Mouse (Mus musculus): ENCODE measurements around the gene Coq7. TPM values are rescaled to one million over a fixed set of nuclear protein-coding genes. Genes with fewer than 3 reads are reported as not detected.
A peak's percentile ranks its signal among the peaks of the same experiment; 100 is the strongest.

Gene Coq7
- polyA plus RNA-seq, 1 experiment from 2014 or later = 116 TPM

- Histone ChIP-seq H3K27me3 (replicated peaks; ENCODE audit: control insufficient read depth, insufficient read depth, low read length) (no peaks in the 10 kb centered on the region), H3K36me3 (ENCODE audit: control insufficient read depth, insufficient read depth, low read length) (no peaks in the 10 kb centered on the region), H3K9me3 (ENCODE audit: control insufficient read depth, low read length) (peaks cover 6% of the 10 kb centered on the region; the same call in 1 of the 2 replicates), H3K9ac (ENCODE audit: low read depth, low read length) (no peak overlapping the region), H3K4me2 (ENCODE audit: low read length) (no peak overlapping the region), H3K27ac (ENCODE audit: low read depth, low read length) (no peak overlapping the region), H3K4me1 (ENCODE audit: control insufficient read depth, insufficient read depth, low read depth, low read length) (no peaks in the 10 kb centered on the region), H3K4me3 (ENCODE audit: low read length) (no peak overlapping the region)
- ATAC-seq = no peak
- 70% methylated on average over 3 of the region's 3 CpGs for WGBS
These were observed 54.3 kb downstream of the Coq7 start for GRCm38 (mm10) chr7:118478835-118479312.

DNA sequence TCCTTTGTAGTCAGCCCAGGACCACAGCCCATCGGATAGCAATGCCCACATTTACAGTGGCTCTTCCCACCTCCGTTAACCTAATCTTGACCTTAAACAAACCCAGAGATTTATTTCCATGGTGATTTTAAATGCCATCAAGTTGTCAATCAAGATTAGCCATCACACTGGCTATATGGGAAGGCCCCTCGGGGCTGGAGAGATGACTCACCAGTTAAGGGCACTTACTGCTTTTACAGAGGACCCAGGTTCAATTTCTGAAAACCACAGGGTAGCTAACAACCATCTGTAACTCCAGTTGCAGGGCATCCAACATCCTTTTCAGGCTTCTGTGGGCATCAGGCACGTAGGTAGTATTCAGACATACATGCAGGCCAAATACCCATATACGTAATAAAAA lies 56.7 kb downstream of the Coq7 start:
- H3K9ac ChIP-seq (ENCODE audit: low read depth, low read length) = no peak overlapping the region
- no peak overlapping the region for H3K4me3 ChIP-seq (ENCODE audit: low read length)
- peaks cover 6% of the 10 kb centered on the region; the same call in 1 of the 2 replicates for H3K9me3 ChIP-seq (ENCODE audit: control insufficient read depth, low read length)
- H3K4me2 ChIP-seq (ENCODE audit: low read length) = no peak overlapping the region
- ATAC-seq = no peak
- H3K27me3 ChIP-seq (replicated peaks; ENCODE audit: control insufficient read depth, insufficient read depth, low read length) = no peaks in the 10 kb centered on the region
- no peaks in the 10 kb centered on the region for H3K4me1 ChIP-seq (ENCODE audit: control insufficient read depth, insufficient read depth, low read depth, low read length)
- H3K36me3 ChIP-seq (ENCODE audit: control insufficient read depth, insufficient read depth, low read length) = no peaks in the 10 kb centered on the region
- no peak overlapping the region for H3K27ac ChIP-seq (ENCODE audit: low read depth, low read length)
- 82% methylated on average over 5 of the region's 5 CpGs for WGBS

DNA sequence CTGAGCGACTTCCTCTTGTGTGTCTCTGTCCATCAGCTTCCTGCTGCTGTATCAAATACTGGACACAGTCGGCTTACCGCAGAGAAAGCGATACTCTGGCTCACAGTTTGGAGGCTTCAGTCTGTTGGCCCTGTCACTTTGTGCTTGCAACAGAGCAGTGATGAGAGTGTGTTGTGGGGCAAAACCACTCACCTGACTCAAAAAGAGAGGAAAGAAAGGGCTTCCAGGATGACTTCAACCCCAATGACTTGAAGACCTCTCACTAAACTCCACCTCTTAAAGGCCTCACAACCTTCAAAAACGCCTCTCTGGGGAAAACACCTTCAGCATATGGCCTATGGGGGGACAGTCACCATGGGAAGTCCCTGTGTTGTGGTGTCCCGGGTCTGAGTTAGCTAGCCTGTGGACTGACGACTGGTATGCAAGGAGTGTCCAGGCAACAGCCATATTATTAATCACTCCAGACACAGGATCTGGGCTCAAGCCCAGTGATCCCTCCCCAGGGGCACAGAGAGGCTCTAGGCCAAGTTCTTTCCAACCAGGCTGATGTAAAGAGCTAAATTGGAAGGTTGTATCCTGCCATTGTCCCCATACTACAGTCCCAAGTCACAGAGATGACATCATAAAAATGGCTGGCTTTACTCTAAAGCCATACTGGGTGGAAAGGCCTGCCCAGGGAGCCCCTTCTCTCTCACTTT lies 58.0 kb downstream of the Coq7 start:
- peaks cover 6% of the 10 kb centered on the region; the same call in 1 of the 2 replicates for H3K9me3 ChIP-seq (ENCODE audit: control insufficient read depth, low read length)
- no peaks in the 10 kb centered on the region for H3K36me3 ChIP-seq (ENCODE audit: control insufficient read depth, insufficient read depth, low read length)
- no peak overlapping the region for H3K4me2 ChIP-seq (ENCODE audit: low read length)
- WGBS = 86% methylated on average over 7 of the region's 7 CpGs
- no peak overlapping the region for H3K9ac ChIP-seq (ENCODE audit: low read depth, low read length)
- H3K27me3 ChIP-seq (replicated peaks; ENCODE audit: control insufficient read depth, insufficient read depth, low read length) = no peaks in the 10 kb centered on the region
- H3K4me1 ChIP-seq (ENCODE audit: control insufficient read depth, insufficient read depth, low read depth, low read length) = no peaks in the 10 kb centered on the region
- ATAC-seq = no peak
- H3K27ac ChIP-seq (ENCODE audit: low read depth, low read length) = no peak overlapping the region
- H3K4me3 ChIP-seq (ENCODE audit: low read length) = no peak overlapping the region

DNA sequence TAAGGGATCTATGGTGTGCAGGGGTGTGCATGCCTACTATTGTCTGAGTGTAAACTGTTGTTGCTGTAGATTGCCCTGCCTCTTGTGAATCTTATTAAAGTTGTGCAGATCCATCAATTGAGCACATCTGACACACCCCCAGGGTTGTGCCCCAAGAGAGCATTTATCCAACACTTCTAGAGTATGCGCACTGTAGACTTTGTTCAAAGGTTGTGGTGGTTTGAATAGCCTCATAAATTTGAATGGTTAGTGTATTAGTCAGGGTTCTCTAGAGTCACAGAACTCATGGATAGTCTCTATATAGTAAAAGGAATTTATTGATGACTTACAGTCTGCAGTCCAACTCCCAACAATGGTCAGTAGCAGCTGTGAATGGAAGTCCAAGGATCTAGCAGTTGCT lies 60.3 kb downstream of the Coq7 start:
- Histone ChIP-seq H3K9me3 (ENCODE audit: control insufficient read depth, low read length) (peaks cover 6% of the 10 kb centered on the region; the same call in 1 of the 2 replicates), H3K27ac (ENCODE audit: low read depth, low read length) (no peak overlapping the region), H3K4me3 (ENCODE audit: low read length) (no peak overlapping the region), H3K27me3 (replicated peaks; ENCODE audit: control insufficient read depth, insufficient read depth, low read length) (no peaks in the 10 kb centered on the region), H3K36me3 (ENCODE audit: control insufficient read depth, insufficient read depth, low read length) (no peaks in the 10 kb centered on the region), H3K4me1 (ENCODE audit: control insufficient read depth, insufficient read depth, low read depth, low read length) (no peaks in the 10 kb centered on the region), H3K9ac (ENCODE audit: low read depth, low read length) (no peak overlapping the region), H3K4me2 (ENCODE audit: low read length) (no peak overlapping the region)
- ATAC-seq = no peak
- 78% methylated on average over 1 of the region's 1 CpGs for WGBS

DNA sequence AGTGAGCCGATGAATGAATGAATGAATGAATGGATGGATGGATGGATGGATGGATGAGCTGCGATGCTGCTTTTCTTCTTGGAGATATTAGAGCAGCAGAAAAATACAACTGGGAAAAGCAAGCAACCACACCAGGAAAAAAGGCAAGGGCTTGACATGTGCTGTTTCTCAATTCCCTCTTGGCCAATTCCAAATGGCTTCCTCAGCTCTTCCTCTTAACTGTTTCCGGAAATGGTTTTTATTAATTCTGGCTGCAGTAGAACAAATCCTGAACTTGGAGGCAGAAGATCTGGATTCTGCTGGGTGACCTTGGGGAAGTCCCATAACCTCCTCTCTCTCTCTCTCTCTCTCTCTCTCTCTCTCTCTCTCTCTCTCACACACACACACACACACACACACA lies 65.1 kb downstream of the Coq7 start:
- no peak overlapping the region for H3K4me2 ChIP-seq (ENCODE audit: low read length)
- H3K27me3 ChIP-seq (replicated peaks; ENCODE audit: control insufficient read depth, insufficient read depth, low read length) = no peaks in the 10 kb centered on the region
- 87% methylated on average over 3 of the region's 3 CpGs for WGBS
- H3K27ac ChIP-seq (ENCODE audit: low read depth, low read length) = no peak overlapping the region
- H3K9ac ChIP-seq (ENCODE audit: low read depth, low read length) = no peak overlapping the region
- no peaks in the 10 kb centered on the region; the same call in 1 of the 2 replicates for H3K9me3 ChIP-seq (ENCODE audit: control insufficient read depth, low read length)
- no peaks in the 10 kb centered on the region for H3K36me3 ChIP-seq (ENCODE audit: control insufficient read depth, insufficient read depth, low read length)
- no peak for ATAC-seq
- no peak overlapping the region for H3K4me3 ChIP-seq (ENCODE audit: low read length)
- H3K4me1 ChIP-seq (ENCODE audit: control insufficient read depth, insufficient read depth, low read depth, low read length) = peaks cover 3% of the 10 kb centered on the region

GRCm38 (mm10) chr7:118464432-118464831 lies 68.7 kb downstream of the Coq7 start:
- no peak overlapping the region for H3K27ac ChIP-seq (ENCODE audit: low read depth, low read length)
- peaks cover 8% of the 10 kb centered on the region for H3K4me1 ChIP-seq (ENCODE audit: control insufficient read depth, insufficient read depth, low read depth, low read length)
- 57% methylated on average over 4 of the region's 4 CpGs for WGBS
- no peak for ATAC-seq
- H3K4me3 ChIP-seq (ENCODE audit: low read length) = no peak overlapping the region
- H3K9me3 ChIP-seq (ENCODE audit: control insufficient read depth, low read length) = no peaks in the 10 kb centered on the region
- no peak overlapping the region for H3K4me2 ChIP-seq (ENCODE audit: low read length)
- no peaks in the 10 kb centered on the region for H3K27me3 ChIP-seq (replicated peaks; ENCODE audit: control insufficient read depth, insufficient read depth, low read length)
- H3K9ac ChIP-seq (ENCODE audit: low read depth, low read length) = no peak overlapping the region
- H3K36me3 ChIP-seq (ENCODE audit: control insufficient read depth, insufficient read depth, low read length) = no peaks in the 10 kb centered on the region

- ATAC-seq = peak; percentile 56
- H3K36me3 ChIP-seq (ENCODE audit: control insufficient read depth, insufficient read depth, low read length) = no peaks in the 10 kb centered on the region
- H3K4me2 ChIP-seq (ENCODE audit: low read length) = no peak overlapping the region
- H3K9ac ChIP-seq (ENCODE audit: low read depth, low read length) = no peak overlapping the region
- 24% methylated on average over 11 of the region's 11 CpGs for WGBS
- H3K4me3 ChIP-seq (ENCODE audit: low read length) = no peak overlapping the region
- peaks cover 8% of the 10 kb centered on the region for H3K4me1 ChIP-seq (ENCODE audit: control insufficient read depth, insufficient read depth, low read depth, low read length)
- no peaks in the 10 kb centered on the region for H3K27me3 ChIP-seq (replicated peaks; ENCODE audit: control insufficient read depth, insufficient read depth, low read length)
- H3K27ac ChIP-seq (ENCODE audit: low read depth, low read length) = no peak overlapping the region
- no peaks in the 10 kb centered on the region for H3K9me3 ChIP-seq (ENCODE audit: control insufficient read depth, low read length)
These were observed 70.1 kb downstream of the Coq7 start for GRCm38 (mm10) chr7:118462818-118463762.

GRCm38 (mm10) chr7:118461400-118462136 lies 71.6 kb downstream of the Coq7 start:
- ATAC-seq = peak; percentile 61
- 0 out of 2 replicates have a peak overlapping the region, but pooled peaks have one; percentile 6 for H3K4me2 ChIP-seq (ENCODE audit: low read length)

More at GRCm38 (mm10) chr7:118461400-118462136, 71.6 kb downstream of the Coq7 start:
- Histone ChIP-seq H3K9ac (ENCODE audit: low read depth, low read length) (no peak overlapping the region), H3K9me3 (ENCODE audit: control insufficient read depth, low read length) (no peaks in the 10 kb centered on the region), H3K4me1 (ENCODE audit: control insufficient read depth, insufficient read depth, low read depth, low read length) (peaks cover 8% of the 10 kb centered on the region), H3K27ac (ENCODE audit: low read depth, low read length) (no peak overlapping the region), H3K27me3 (replicated peaks; ENCODE audit: control insufficient read depth, insufficient read depth, low read length) (no peaks in the 10 kb centered on the region), H3K4me3 (ENCODE audit: low read length) (no peak overlapping the region), H3K36me3 (ENCODE audit: control insufficient read depth, insufficient read depth, low read length) (no peaks in the 10 kb centered on the region)
- 35% methylated on average over 16 of the region's 16 CpGs for WGBS

All from hindbrain, embryonic 16.5 days (tissue).